Mouse (Mus musculus) stomach, embryonic 14.5 days (tissue): ENCODE data around the gene Gpm6a. TPM values are rescaled to one million over a fixed set of nuclear protein-coding genes. Genes with fewer than 3 reads are reported as not detected.

ENCODE experiments used
- ATAC-seq: fragments of 200-750 bp; cut with Nextera tagmentation; 2 replicates; pipeline ENCODE4 v1.8.0; 2017; ENCODE audit warnings: low read depth, moderate TSS enrichment; ENCODE audit not compliant: insufficient number of reproducible peaks, insufficient read depth, low FRiP score
- H3K27ac ChIP-seq: fragments of 300-500 bp; sonication (generic); 2 replicates; pipeline ENCODE4 v1.5.1; 2014; ENCODE audit warnings: mild to moderate bottlenecking, low read length, moderate library complexity, mixed read lengths
- H3K27me3 ChIP-seq: fragments of 300-500 bp; sonication (generic); 2 replicates; pipeline ENCODE4 v1.6.1; 2014; ENCODE audit warnings: low read length, control low read depth, mixed read lengths; ENCODE audit not compliant: control insufficient read depth, insufficient read depth
- H3K36me3 ChIP-seq: fragments of 300-500 bp; sonication (generic); 2 replicates; pipeline ENCODE4 v1.6.1; 2014; ENCODE audit warnings: mild to moderate bottlenecking, control low read depth, low read length, moderate library complexity, mixed read lengths; ENCODE audit not compliant: control insufficient read depth, insufficient read depth
- H3K4me1 ChIP-seq: fragments of 300-500 bp; sonication (generic); 2 replicates; pipeline ENCODE4 v1.6.1; 2014; ENCODE audit warnings: low read length, control low read depth, mixed read lengths; ENCODE audit not compliant: control insufficient read depth, insufficient read depth
- H3K4me2 ChIP-seq: fragments of 300-500 bp; sonication (generic); replicated peaks from 2 replicates; pipeline ENCODE4 v1.6.1; 2014; ENCODE audit warnings: low read depth, low read length, control low read depth
- H3K4me3 ChIP-seq: fragments of 300-500 bp; sonication (generic); 2 replicates; pipeline ENCODE4 v1.5.1; 2014; ENCODE audit warnings: low read depth, low read length, control low read depth
- H3K9ac ChIP-seq: fragments of 300-500 bp; sonication (generic); replicated peaks from 2 replicates; pipeline ENCODE4 v1.6.1; 2014; ENCODE audit warnings: low read depth, mild to moderate bottlenecking, control low read depth, low read length, moderate library complexity, mixed read lengths
- H3K9me3 ChIP-seq: fragments of 300-500 bp; sonication (generic); 2 replicates; pipeline ENCODE4 v1.6.1; 2016; ENCODE audit warnings: low read depth, low read length, control low read depth; ENCODE audit not compliant: control insufficient read depth
- WGBS: fragments of 180-500 bp; shearing (Covaris S2); extraction: QIAGEN DNeasy Blood & Tissue Kit; methylation state at CpG from one replicate; pipeline ENCODE4 v1.1.7; 2014; 5-methylcytosine and 5-hydroxymethylcytosine counted together
- polyA plus RNA-seq: library from polyadenylated mRNA; unstranded; fragments of >200 nt; fragmentation: Nextera tagmentation; extraction: Ambion mirVana; gene quantifications from 2 replicates; pipeline ENCODE4 v1.2.1, GENCODE M21; 2014

Gpm6a gene
- polyA plus RNA-seq, 1 experiment from 2014 or later = 11.1 TPM

DNA sequence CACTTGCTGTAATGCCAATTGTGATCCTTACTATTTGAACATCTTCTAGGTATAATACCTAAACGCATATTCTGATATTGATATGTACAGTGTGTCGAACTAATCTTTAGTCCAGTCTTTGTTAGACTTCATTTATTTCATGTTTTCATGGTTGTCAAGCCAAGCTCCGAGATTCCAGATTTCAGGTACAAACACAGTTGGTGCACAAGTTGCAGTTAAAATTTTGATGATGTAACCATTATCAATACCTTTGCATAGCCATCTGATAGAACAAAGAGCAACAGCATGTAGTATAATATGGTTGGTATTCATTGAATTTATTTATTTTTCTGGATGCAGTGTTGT is 785 bp downstream of the Gpm6a start:
- H3K4me2 ChIP-seq = no peak overlapping the region
- ATAC-seq = no peak
- no peak overlapping the region for H3K9ac ChIP-seq
- H3K36me3 ChIP-seq = no peaks in the 10 kb centered on the region
- 73% methylated on average over 3 of the region's 3 CpGs for WGBS
- no peak overlapping the region for H3K27ac ChIP-seq
- H3K4me3 ChIP-seq = no peak overlapping the region
- H3K4me1 ChIP-seq = no peaks in the 10 kb centered on the region
- no peaks in the 10 kb centered on the region for H3K27me3 ChIP-seq
- no peaks in the 10 kb centered on the region for H3K9me3 ChIP-seq

DNA sequence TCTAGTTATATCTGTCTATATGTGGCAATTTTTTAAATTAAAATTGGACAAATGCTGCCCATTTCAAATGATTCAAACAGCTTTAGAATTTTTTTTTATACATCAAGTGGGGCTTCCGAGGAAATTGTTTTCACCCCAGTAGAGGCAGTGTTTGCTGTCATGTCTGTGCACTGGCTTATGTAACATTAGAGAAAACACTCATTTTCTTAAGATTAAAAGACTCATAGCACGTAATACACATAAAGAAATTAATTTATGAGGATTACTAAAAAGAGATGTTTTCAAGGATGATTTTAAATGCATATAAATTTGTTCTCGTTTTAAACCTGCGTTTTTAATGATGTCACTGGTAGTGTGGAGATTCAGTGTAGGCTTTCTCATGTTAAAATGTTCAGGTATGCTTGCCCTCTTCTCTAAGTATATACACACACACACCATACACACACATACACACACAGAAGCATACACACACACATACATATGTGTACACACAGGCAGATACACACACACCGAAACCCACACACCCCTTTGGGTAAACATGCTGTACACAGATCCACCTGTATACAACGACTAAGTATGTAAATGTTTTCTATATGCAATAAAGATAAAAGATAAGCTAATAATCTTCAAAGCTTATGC is 1.4 kb downstream of the Gpm6a start:
- no peak overlapping the region for H3K27ac ChIP-seq
- H3K4me2 ChIP-seq = no peak overlapping the region
- H3K4me3 ChIP-seq = no peak overlapping the region
- no peak for ATAC-seq
- no peak overlapping the region for H3K9ac ChIP-seq
- no peaks in the 10 kb centered on the region for H3K9me3 ChIP-seq
- 78% methylated on average over 6 of the region's 6 CpGs for WGBS
- no peaks in the 10 kb centered on the region for H3K4me1 ChIP-seq
- no peaks in the 10 kb centered on the region for H3K36me3 ChIP-seq
- H3K27me3 ChIP-seq = no peaks in the 10 kb centered on the region

DNA sequence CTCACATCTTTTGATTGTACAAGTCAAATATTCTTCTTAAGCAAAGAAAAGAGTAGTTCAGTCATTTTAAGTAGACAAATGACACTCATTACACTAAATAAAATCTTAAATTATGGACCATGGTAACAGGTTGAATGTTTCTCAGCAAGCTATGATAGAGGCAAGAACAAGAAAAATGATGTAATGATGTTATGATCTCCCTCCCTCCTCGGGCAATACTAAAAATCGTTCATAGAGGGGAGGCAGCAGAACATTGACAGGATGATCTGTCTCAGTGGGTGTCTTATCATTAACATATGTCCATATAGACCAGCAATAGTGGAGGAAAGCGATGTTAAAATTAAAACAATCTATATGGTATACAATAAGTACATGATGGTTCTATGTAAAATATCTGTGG is 2.1 kb downstream of the Gpm6a start:
- Histone ChIP-seq H3K36me3 (no peaks in the 10 kb centered on the region), H3K27ac (no peak overlapping the region), H3K4me3 (no peak overlapping the region), H3K9ac (no peak overlapping the region), H3K4me1 (no peaks in the 10 kb centered on the region), H3K27me3 (no peaks in the 10 kb centered on the region), H3K9me3 (no peaks in the 10 kb centered on the region), H3K4me2 (no peak overlapping the region)
- ATAC-seq = no peak
- 80% methylated on average over 3 of the region's 3 CpGs for WGBS

DNA sequence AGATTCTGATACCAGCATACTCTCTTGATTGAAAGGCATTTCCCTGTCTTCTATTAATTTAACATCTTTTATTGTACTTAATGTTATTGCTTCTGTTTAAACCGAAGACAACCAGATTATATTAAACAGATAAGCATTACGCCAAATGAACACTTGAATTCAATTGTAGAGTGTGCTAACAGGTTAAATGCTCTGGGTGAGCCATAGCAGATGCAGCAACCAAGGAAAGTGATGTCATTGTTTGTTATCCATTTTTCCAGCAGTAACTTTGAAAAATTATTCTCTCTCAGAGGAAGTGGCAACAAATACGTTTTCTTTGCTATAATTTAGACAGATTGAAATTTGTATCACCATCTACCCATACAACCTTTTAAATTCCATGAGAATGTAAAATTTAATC is 2.9 kb downstream of the Gpm6a start:
- Histone ChIP-seq H3K9me3 (no peaks in the 10 kb centered on the region), H3K4me2 (no peak overlapping the region), H3K27me3 (no peaks in the 10 kb centered on the region), H3K9ac (no peak overlapping the region), H3K4me3 (no peak overlapping the region), H3K36me3 (no peaks in the 10 kb centered on the region), H3K27ac (no peak overlapping the region), H3K4me1 (no peaks in the 10 kb centered on the region)
- WGBS = 69% methylated on average over 3 of the region's 3 CpGs
- ATAC-seq = no peak

DNA sequence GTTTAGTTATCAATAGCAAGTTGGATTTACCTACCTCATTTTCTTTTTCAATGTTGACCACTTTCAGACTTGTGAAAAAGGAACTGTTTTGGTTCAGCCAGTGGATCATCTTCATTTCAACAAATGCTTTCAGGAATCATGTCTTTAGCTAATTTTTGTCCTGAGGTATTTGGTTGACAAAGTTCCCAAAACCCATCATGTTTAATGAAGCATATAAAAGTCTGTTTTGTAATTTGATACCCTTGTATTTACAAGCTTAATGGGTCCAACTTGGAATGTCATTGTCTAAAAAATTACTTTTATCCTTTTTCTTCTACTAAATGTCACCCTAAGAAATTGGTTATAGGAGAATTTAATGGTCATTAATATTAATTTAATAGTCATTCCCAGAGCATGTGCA is 6.9 kb downstream of the Gpm6a start:
- no peaks in the 10 kb centered on the region for H3K27me3 ChIP-seq
- no peak for ATAC-seq
- no peak overlapping the region for H3K4me3 ChIP-seq

DNA sequence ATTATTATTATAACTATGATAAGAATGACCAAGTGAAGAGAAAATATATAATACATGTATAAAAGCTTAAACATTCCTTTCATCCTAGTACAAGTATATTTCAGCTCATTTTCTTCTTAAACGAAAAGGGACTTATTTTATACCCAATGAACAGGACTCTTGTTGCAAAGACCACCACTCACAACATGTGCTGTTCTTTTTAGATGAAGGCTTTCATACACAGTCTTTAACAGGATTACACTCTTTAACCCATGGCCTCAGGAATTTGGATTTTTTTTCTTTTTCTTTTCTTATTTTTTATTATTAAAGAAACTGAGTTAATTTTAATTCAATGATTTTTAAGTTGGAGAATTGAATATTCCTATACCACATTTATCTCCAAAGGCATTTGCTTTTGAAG is 20.4 kb downstream of the Gpm6a start:
- Histone ChIP-seq H3K27me3 (no peaks in the 10 kb centered on the region), H3K4me2 (no peak overlapping the region)
- WGBS = 89% methylated on average over 1 of the region's 1 CpGs

More for the DNA sequence above, 6.9 kb downstream of the Gpm6a start:
- Histone ChIP-seq H3K27ac (no peak overlapping the region), H3K9me3 (no peaks in the 10 kb centered on the region), H3K36me3 (no peaks in the 10 kb centered on the region), H3K4me2 (no peak overlapping the region), H3K4me1 (no peaks in the 10 kb centered on the region), H3K9ac (no peak overlapping the region)

DNA sequence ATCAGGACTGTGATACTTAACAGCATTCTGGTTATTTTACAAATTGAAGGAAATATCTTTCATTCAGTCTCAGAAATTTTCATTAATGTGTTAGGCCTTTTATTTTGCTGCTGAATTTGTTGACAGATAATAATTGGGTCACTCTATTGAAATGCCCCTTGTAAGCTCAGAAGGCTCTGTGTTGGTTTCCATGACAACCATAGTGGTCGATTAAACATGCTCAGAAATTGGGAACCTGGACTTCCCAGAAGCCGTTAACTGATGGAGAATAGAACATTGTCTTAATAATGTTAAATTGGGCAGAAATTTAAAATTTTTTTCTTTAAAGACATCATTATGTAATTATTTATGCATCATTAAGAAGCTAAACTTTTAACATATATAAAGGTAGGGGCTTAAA is 20.9 kb downstream of the Gpm6a start:
- H3K27ac ChIP-seq = no peak overlapping the region
- WGBS = 71% methylated on average over 2 of the region's 2 CpGs

More for the DNA sequence above, 20.4 kb downstream of the Gpm6a start:
- no peaks in the 10 kb centered on the region for H3K9me3 ChIP-seq
- no peak overlapping the region for H3K4me3 ChIP-seq
- H3K36me3 ChIP-seq = no peaks in the 10 kb centered on the region
- no peaks in the 10 kb centered on the region for H3K4me1 ChIP-seq
- no peak overlapping the region for H3K9ac ChIP-seq
- no peak for ATAC-seq
- H3K27ac ChIP-seq = no peak overlapping the region

DNA sequence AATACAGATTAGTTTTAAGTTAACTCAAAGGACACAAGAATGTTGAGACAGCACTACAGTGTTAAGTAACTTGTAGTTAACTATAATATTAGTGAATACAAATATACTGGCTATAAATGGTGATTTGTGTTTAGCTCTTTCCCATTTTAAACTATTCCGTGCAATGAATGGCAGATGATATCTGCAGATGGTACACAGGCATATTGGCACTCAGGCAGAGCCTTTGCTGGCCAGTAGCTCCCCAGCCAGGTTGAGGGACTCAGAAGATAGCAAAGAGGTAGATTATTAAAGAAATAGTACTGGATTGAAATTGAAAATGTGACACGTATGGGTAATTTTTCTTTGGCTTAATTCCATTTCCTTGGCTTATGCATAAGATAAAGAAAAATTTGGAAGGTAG is 21.3 kb downstream of the Gpm6a start:
- Histone ChIP-seq H3K9me3 (no peaks in the 10 kb centered on the region), H3K9ac (no peak overlapping the region), H3K4me1 (no peaks in the 10 kb centered on the region), H3K4me2 (no peak overlapping the region), H3K36me3 (no peaks in the 10 kb centered on the region), H3K4me3 (no peak overlapping the region), H3K27me3 (no peaks in the 10 kb centered on the region), H3K27ac (no peak overlapping the region)
- WGBS = 86% methylated on average over 2 of the region's 2 CpGs
- no peak for ATAC-seq

More for the DNA sequence above, 20.9 kb downstream of the Gpm6a start:
- no peak for ATAC-seq
- H3K4me3 ChIP-seq = no peak overlapping the region
- no peaks in the 10 kb centered on the region for H3K36me3 ChIP-seq
- no peak overlapping the region for H3K9ac ChIP-seq
- H3K4me2 ChIP-seq = no peak overlapping the region
- H3K4me1 ChIP-seq = no peaks in the 10 kb centered on the region
- no peaks in the 10 kb centered on the region for H3K27me3 ChIP-seq
- no peaks in the 10 kb centered on the region for H3K9me3 ChIP-seq

DNA sequence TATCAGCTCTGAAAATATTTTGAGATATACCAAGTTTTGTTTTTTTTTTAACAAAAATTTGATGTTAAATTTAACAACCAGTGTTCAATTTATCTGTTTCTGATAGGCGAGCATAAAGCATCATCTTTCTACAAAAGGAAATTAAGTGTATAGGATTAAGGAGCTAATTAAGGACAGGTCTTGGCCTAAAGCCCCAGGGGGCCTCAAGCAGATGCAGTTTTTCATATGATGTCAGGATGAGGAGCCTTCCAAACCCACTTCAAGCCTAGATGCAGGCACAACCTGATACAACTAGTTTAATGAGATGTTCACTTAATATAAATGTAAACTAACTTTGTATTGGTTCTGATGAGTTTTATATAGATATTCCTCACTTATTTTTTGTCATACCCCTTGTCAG is 22.0 kb downstream of the Gpm6a start:
- H3K9me3 ChIP-seq = no peaks in the 10 kb centered on the region
- no peaks in the 10 kb centered on the region for H3K4me1 ChIP-seq
- no peak overlapping the region for H3K4me3 ChIP-seq
- no peak overlapping the region for H3K27ac ChIP-seq
- no peaks in the 10 kb centered on the region for H3K36me3 ChIP-seq
- WGBS = 78% methylated on average over 1 of the region's 1 CpGs
- no peak overlapping the region for H3K4me2 ChIP-seq
- no peaks in the 10 kb centered on the region for H3K27me3 ChIP-seq
- H3K9ac ChIP-seq = no peak overlapping the region
- no peak for ATAC-seq
